Mouse (Mus musculus): ENCODE measurements around the gene Dkk3.

DNA sequence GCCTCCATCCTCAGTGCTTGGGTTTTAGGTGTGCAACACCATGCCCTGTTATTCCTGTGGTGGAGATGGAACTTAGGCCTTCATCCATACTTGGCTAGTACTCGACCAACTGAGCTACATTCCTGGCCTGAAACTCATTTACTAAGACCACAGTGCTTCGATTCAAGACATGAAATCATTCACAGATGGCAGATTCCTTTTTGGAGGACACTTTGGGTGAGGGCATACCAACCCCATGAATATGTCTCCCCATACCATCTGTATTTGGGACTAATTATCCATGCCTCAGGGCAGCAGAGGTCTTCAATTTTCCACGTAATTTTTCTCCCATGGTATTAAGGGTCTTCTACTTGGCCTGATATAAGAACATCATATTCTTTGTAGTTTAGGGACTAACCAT is 16.2 kb downstream of the Dkk3 start:
- TF ChIP-seq CTCF (conservative IDR thresholded peaks at IDR 0.05; ENCODE audit: insufficient read depth, insufficient read length, low read depth, low read length) (no peak), POLR2A (IDR thresholded peaks at IDR 0.05; ENCODE audit: low read depth, low read length) (no peak)

Data from kidney, adult 2 months (tissue).